Comparison of ENCODE assay signal across 28 mouse cellular contexts in the genomic region with DNA sequence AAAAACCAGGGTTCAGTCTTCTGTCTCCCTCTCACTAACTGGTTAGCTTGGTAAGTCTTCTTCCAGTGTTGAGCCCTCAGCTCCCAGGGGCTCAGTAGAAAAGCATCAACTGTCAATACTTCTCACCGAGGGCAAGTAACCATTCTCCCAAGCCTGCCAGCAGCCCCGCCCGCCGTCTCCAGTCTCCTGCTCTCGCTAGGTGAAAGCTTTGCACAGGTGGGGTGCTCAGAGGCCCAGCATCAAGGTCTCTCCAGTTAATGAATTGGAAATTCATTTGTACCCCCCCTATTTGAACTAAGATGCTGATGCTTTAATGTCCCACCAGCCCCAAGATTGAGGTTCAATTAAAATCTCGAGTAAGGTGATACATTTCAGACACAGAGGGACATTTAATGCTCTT. TPM values are rescaled to one million over a fixed set of nuclear protein-coding genes. Genes with fewer than 3 reads are reported as not detected.
DNase-seq lines count a peak whose midpoint lies in the region; ATAC-seq and TF ChIP-seq lines count a peak whose summit lies in the region.
"Had no signal": no experiment of that assay in that cellular context is flagged by ENCODE, and none has a peak within 500 bp of the region (broad histone marks: within the 10 kb centered on the region; RNA-seq: fewer than 3 reads in every experiment).

No protein-coding gene starts in this region.

- WGBS in heart, embryonic 11.5 days (ENCODE audit: insufficient replicate concordance) = 48% methylated on average over 6 of the region's 6 CpGs
- WGBS in kidney, embryonic 16.5 days = 59% methylated on average over 6 of the region's 6 CpGs
- 56% methylated on average over 6 of the region's 6 CpGs for WGBS in midbrain, postnatal 0 days
- WGBS in midbrain, embryonic 10.5 days = 46% methylated on average over 6 of the region's 6 CpGs
- WGBS in stomach, postnatal 0 days = 62% methylated on average over 6 of the region's 6 CpGs

- no peak for ATAC-seq in heart, embryonic 11.5 days (replicated peaks; ENCODE audit: insufficient number of reproducible peaks, low FRiP score, low TSS enrichment)
- ATAC-seq in kidney, embryonic 16.5 days (ENCODE audit: low FRiP score, low TSS enrichment) = no peak
- no peak for ATAC-seq in midbrain, postnatal 0 days (ENCODE audit: low FRiP score)
- ATAC-seq in stomach, postnatal 0 days (ENCODE audit: low FRiP score, low TSS enrichment) = no peak
- ATAC-seq: lung, postnatal 0 days had no signal

- no peak for DNase-seq in heart, postnatal 4 days
- DNase-seq in kidney, adult 18-20 months = no peak
- no peak for DNase-seq in midbrain, postnatal 0 days (ENCODE audit: low spot score)
- no peak for DNase-seq in midbrain, embryonic 10.5 days (ENCODE audit: low spot score)
- peak; percentile 18 for DNase-seq in stomach, postnatal 0 days (ENCODE audit: low spot score)
- DNase-seq: adrenal gland, postnatal 10 days; B cell, adult 2 months; cerebellum, adult 18-20 months; gastrocnemius, postnatal 14 days; heart, adult 18-20 months; kidney, adult 11 months; layer of hippocampus, adult 9-11 months; left cerebral cortex, postnatal 4 days; thymus, adult 2 months had no signal

- H3K4me3 ChIP-seq in heart, embryonic 11.5 days (ENCODE audit: low read depth, low read length) = no peak overlapping the region
- H3K4me3 ChIP-seq in kidney, embryonic 16.5 days (ENCODE audit: low read length) = no peak overlapping the region
- no peak overlapping the region for H3K4me3 ChIP-seq in midbrain, postnatal 0 days (ENCODE audit: low read depth, low read length)
- no peak overlapping the region for H3K4me3 ChIP-seq in midbrain, embryonic 10.5 days
- H3K4me3 ChIP-seq in stomach, postnatal 0 days (ENCODE audit: low read depth, low read length) = no peak overlapping the region
- H3K4me3 ChIP-seq: liver, embryonic 15.5 days; myocyte had no signal

- H3K36me3 ChIP-seq in heart, embryonic 11.5 days (ENCODE audit: control insufficient read depth, insufficient read depth, low read length) = no peaks in the 10 kb centered on the region
- 0 out of 2 replicates have a peak, but pooled peaks cover 2% of the 10 kb centered on the region for H3K36me3 ChIP-seq in kidney, embryonic 16.5 days (ENCODE audit: insufficient read depth, low read length)
- H3K36me3 ChIP-seq in midbrain, postnatal 0 days (ENCODE audit: insufficient read depth, low read length) = no peaks in the 10 kb centered on the region
- H3K36me3 ChIP-seq in midbrain, embryonic 10.5 days = no peaks in the 10 kb centered on the region
- H3K36me3 ChIP-seq in stomach, postnatal 0 days (ENCODE audit: control insufficient read depth, insufficient read depth, low read length) = no peaks in the 10 kb centered on the region
- H3K36me3 ChIP-seq: liver, embryonic 15.5 days; midbrain, embryonic 13.5 days had no signal

- no peaks in the 10 kb centered on the region for H3K27me3 ChIP-seq in heart, embryonic 11.5 days (ENCODE audit: control insufficient read depth, insufficient read depth, low read length)
- H3K27me3 ChIP-seq in kidney, embryonic 16.5 days (ENCODE audit: insufficient read depth, low read length) = no peaks in the 10 kb centered on the region; the same call in 1 of the 2 replicates
- H3K27me3 ChIP-seq in midbrain, postnatal 0 days (ENCODE audit: insufficient read depth, low read length) = no peaks in the 10 kb centered on the region
- peaks cover 16% of the 10 kb centered on the region for H3K27me3 ChIP-seq in midbrain, embryonic 10.5 days (ENCODE audit: low read depth, poor library complexity, severe bottlenecking)
- H3K27me3 ChIP-seq in stomach, postnatal 0 days (ENCODE audit: control insufficient read depth, insufficient read depth, low read length) = no peaks in the 10 kb centered on the region
- H3K27me3 ChIP-seq: limb, embryonic 15.5 days; liver, embryonic 15.5 days had no signal

- H3K9me3 ChIP-seq in heart, embryonic 11.5 days (replicated peaks; ENCODE audit: control insufficient read depth, low read length) = no peaks in the 10 kb centered on the region
- peaks cover 4% of the 10 kb centered on the region; the same call in 1 of the 2 replicates for H3K9me3 ChIP-seq in kidney, embryonic 16.5 days (ENCODE audit: low read length)
- no peaks in the 10 kb centered on the region for H3K9me3 ChIP-seq in midbrain, postnatal 0 days (ENCODE audit: low read length)
- no peaks in the 10 kb centered on the region for H3K9me3 ChIP-seq in midbrain, embryonic 10.5 days (replicated peaks)
- H3K9me3 ChIP-seq in stomach, postnatal 0 days (ENCODE audit: control insufficient read depth, low read length) = no peaks in the 10 kb centered on the region
- H3K9me3 ChIP-seq: limb, embryonic 15.5 days; liver, embryonic 15.5 days; midbrain, embryonic 13.5 days had no signal

- H3K27ac ChIP-seq in heart, embryonic 11.5 days (ENCODE audit: low read depth, low read length) = no peak overlapping the region
- no peak overlapping the region for H3K27ac ChIP-seq in kidney, embryonic 16.5 days (ENCODE audit: low read length)
- 0 out of 2 replicates have a peak overlapping the region, but pooled peaks have one; percentile 51 for H3K27ac ChIP-seq in midbrain, postnatal 0 days (ENCODE audit: low read depth, low read length)
- no peak overlapping the region for H3K27ac ChIP-seq in midbrain, embryonic 10.5 days (replicated peaks)
- no peak overlapping the region for H3K27ac ChIP-seq in stomach, postnatal 0 days (replicated peaks)
- H3K27ac ChIP-seq: kidney, postnatal 0 days; limb, embryonic 15.5 days; liver, embryonic 15.5 days; midbrain, embryonic 13.5 days had no signal

- peaks cover 33% of the 10 kb centered on the region for H3K4me1 ChIP-seq in heart, embryonic 11.5 days (ENCODE audit: control insufficient read depth, insufficient read depth, low read length)
- peaks cover 26% of the 10 kb centered on the region for H3K4me1 ChIP-seq in kidney, embryonic 16.5 days (ENCODE audit: insufficient read depth, low read length)
- 0 out of 2 replicates have a peak, but pooled peaks cover 3% of the 10 kb centered on the region for H3K4me1 ChIP-seq in midbrain, postnatal 0 days (ENCODE audit: insufficient read depth, low read length)
- peaks cover 39% of the 10 kb centered on the region for H3K4me1 ChIP-seq in midbrain, embryonic 10.5 days
- peaks cover 9% of the 10 kb centered on the region; the same call in 1 of the 2 replicates for H3K4me1 ChIP-seq in stomach, postnatal 0 days (replicated peaks; ENCODE audit: control insufficient read depth, insufficient read depth)

- TF ChIP-seq EP300 in stomach, postnatal 0 days (optimal IDR thresholded peaks at IDR 0.05) = no peak

- H3K4me2 ChIP-seq in heart, embryonic 11.5 days = no peak overlapping the region
- H3K4me2 ChIP-seq in kidney, embryonic 16.5 days (replicated peaks; ENCODE audit: low read depth, low read length) = no peak overlapping the region
- H3K4me2 ChIP-seq in midbrain, postnatal 0 days (ENCODE audit: low read depth, low read length, poor library complexity, severe bottlenecking) = no peak overlapping the region
- H3K4me2 ChIP-seq in stomach, postnatal 0 days (replicated peaks; ENCODE audit: low read depth) = no peak overlapping the region

- H3K9ac ChIP-seq in heart, embryonic 11.5 days (ENCODE audit: low read depth, low read length) = 0 out of 2 replicates have a peak overlapping the region, but pooled peaks have one; percentile 10
- 0 out of 2 replicates have a peak overlapping the region, but pooled peaks have one; percentile 14 for H3K9ac ChIP-seq in kidney, embryonic 16.5 days (replicated peaks; ENCODE audit: low read length)
- no peak overlapping the region; the same call in 1 of the 2 replicates for H3K9ac ChIP-seq in midbrain, postnatal 0 days (replicated peaks; ENCODE audit: low read length, poor library complexity, severe bottlenecking)
- no peak overlapping the region for H3K9ac ChIP-seq in stomach, postnatal 0 days (ENCODE audit: low read length)
- H3K9ac ChIP-seq: limb, embryonic 15.5 days; liver, embryonic 15.5 days had no signal

- TF ChIP-seq CTCF in midbrain, postnatal 0 days (IDR thresholded peaks at IDR 0.05) = no peak
- no peak for TF ChIP-seq CTCF in stomach, postnatal 0 days (IDR thresholded peaks at IDR 0.05; ENCODE audit: low read depth)

RNA-seq across cellular contexts. Expression of a gene that starts 4.4 kb away (rescaled TPM):
- polyA plus RNA-seq in heart, embryonic 11.5 days (2014; fragmentation: Nextera tagmentation; extraction: Ambion mirVana) = 1.2 and 1.5 TPM in 2 replicates
- 1 to 10 TPM; 2.5 to 2.9 TPM for total RNA-seq in heart, postnatal 4 days (2021)
- polyA plus RNA-seq in kidney, embryonic 16.5 days (2015; fragmentation: Nextera tagmentation; extraction: Ambion mirVana) = 1.3 TPM in 2 replicates
- total RNA-seq in midbrain, postnatal 0 days (2014; rRNA removed) = not detected in 2 replicates
- polyA plus RNA-seq in midbrain, postnatal 0 days (2015; fragmentation: Nextera tagmentation; extraction: Ambion mirVana) = 0.52 TPM in 1 of 2 replicates, not detected in the other
- polyA plus RNA-seq in midbrain, embryonic 10.5 days (2016; fragmentation: Nextera tagmentation; extraction: Ambion mirVana) = 0.62 and 1.6 TPM in 2 replicates
- 0.18 and 0.46 TPM in 2 replicates for polyA plus RNA-seq in stomach, postnatal 0 days (2015; fragmentation: Nextera tagmentation; extraction: Ambion mirVana)
- total RNA-seq: hematopoietic stem cell, adult 5-6 weeks; hindbrain, postnatal 0 days; left cerebral cortex, adult 8-10 months; left cerebral cortex, postnatal 4 days had no signal
- polyA plus RNA-seq: embryonic facial prominence, embryonic 14.5 days; kidney, postnatal 0 days; large intestine, adult 2 months; thymus, adult 2 months had no signal

RNA-seq across cellular contexts. Expression of a gene that starts 12.8 kb away (rescaled TPM):
- polyA plus RNA-seq in heart, embryonic 11.5 days (2014; fragmentation: Nextera tagmentation; extraction: Ambion mirVana) = 21.4 and 23.8 TPM in 2 replicates
- 10 to 100 TPM; 20.4 to 24.0 TPM for total RNA-seq in heart, postnatal 4 days (2021)
- polyA plus RNA-seq in kidney, embryonic 16.5 days (2015; fragmentation: Nextera tagmentation; extraction: Ambion mirVana) = 32.1 and 35.8 TPM in 2 replicates
- 13.2 and 16.2 TPM in 2 replicates for total RNA-seq in midbrain, postnatal 0 days (2014; rRNA removed)
- polyA plus RNA-seq in midbrain, postnatal 0 days (2015; fragmentation: Nextera tagmentation; extraction: Ambion mirVana) = 29.4 and 32.0 TPM in 2 replicates
- 25.2 and 31.8 TPM in 2 replicates for polyA plus RNA-seq in midbrain, embryonic 10.5 days (2016; fragmentation: Nextera tagmentation; extraction: Ambion mirVana)
- polyA plus RNA-seq in stomach, postnatal 0 days (2015; fragmentation: Nextera tagmentation; extraction: Ambion mirVana) = 16.1 and 20.1 TPM in 2 replicates

RNA-seq across cellular contexts. Expression of a gene that starts 15.3 kb away (rescaled TPM):
- polyA plus RNA-seq in heart, embryonic 11.5 days (2014; fragmentation: Nextera tagmentation; extraction: Ambion mirVana) = 9.0 TPM in 2 replicates
- total RNA-seq in heart, postnatal 4 days (2021) = 1 to 10 TPM; 1.8 to 3.1 TPM
- polyA plus RNA-seq in kidney, embryonic 16.5 days (2015; fragmentation: Nextera tagmentation; extraction: Ambion mirVana) = 2.2 and 2.3 TPM in 2 replicates
- 21.5 and 32.7 TPM in 2 replicates for total RNA-seq in midbrain, postnatal 0 days (2014; rRNA removed)
- polyA plus RNA-seq in midbrain, postnatal 0 days (2015; fragmentation: Nextera tagmentation; extraction: Ambion mirVana) = 16.3 and 21.0 TPM in 2 replicates
- 1.0 and 1.7 TPM in 2 replicates for polyA plus RNA-seq in midbrain, embryonic 10.5 days (2016; fragmentation: Nextera tagmentation; extraction: Ambion mirVana)
- polyA plus RNA-seq in stomach, postnatal 0 days (2015; fragmentation: Nextera tagmentation; extraction: Ambion mirVana) = 1.3 TPM in 2 replicates
- total RNA-seq: hematopoietic stem cell, adult 5-6 weeks; megakaryocyte, adult 5-6 weeks had no signal

RNA-seq across cellular contexts. Expression of a gene that starts 19.8 kb away (rescaled TPM):
- polyA plus RNA-seq in heart, embryonic 11.5 days (2014; fragmentation: Nextera tagmentation; extraction: Ambion mirVana) = 6.4 and 6.7 TPM in 2 replicates
- 10 to 100 TPM; 53.1 to 56.6 TPM for total RNA-seq in heart, postnatal 4 days (2021)
- polyA plus RNA-seq in kidney, embryonic 16.5 days (2015; fragmentation: Nextera tagmentation; extraction: Ambion mirVana) = 6.9 and 7.1 TPM in 2 replicates
- 38.0 and 52.9 TPM in 2 replicates for total RNA-seq in midbrain, postnatal 0 days (2014; rRNA removed)
- polyA plus RNA-seq in midbrain, postnatal 0 days (2015; fragmentation: Nextera tagmentation; extraction: Ambion mirVana) = 3.2 TPM in 2 replicates
- 5.3 and 5.7 TPM in 2 replicates for polyA plus RNA-seq in midbrain, embryonic 10.5 days (2016; fragmentation: Nextera tagmentation; extraction: Ambion mirVana)
- polyA plus RNA-seq in stomach, postnatal 0 days (2015; fragmentation: Nextera tagmentation; extraction: Ambion mirVana) = 3.7 and 3.8 TPM in 2 replicates

RNA-seq across cellular contexts. Expression of a gene that starts 23.4 kb away (rescaled TPM):
- polyA plus RNA-seq in heart, embryonic 11.5 days (2014; fragmentation: Nextera tagmentation; extraction: Ambion mirVana) = 106 and 121 TPM in 2 replicates
- total RNA-seq in heart, postnatal 4 days (2021) = 100 to 1,000 TPM; 286 to 331 TPM
- 191 and 197 TPM in 2 replicates for polyA plus RNA-seq in kidney, embryonic 16.5 days (2015; fragmentation: Nextera tagmentation; extraction: Ambion mirVana)
- total RNA-seq in midbrain, postnatal 0 days (2014; rRNA removed) = 145 and 222 TPM in 2 replicates
- polyA plus RNA-seq in midbrain, postnatal 0 days (2015; fragmentation: Nextera tagmentation; extraction: Ambion mirVana) = 108 and 116 TPM in 2 replicates
- 31.5 and 41.7 TPM in 2 replicates for polyA plus RNA-seq in midbrain, embryonic 10.5 days (2016; fragmentation: Nextera tagmentation; extraction: Ambion mirVana)
- polyA plus RNA-seq in stomach, postnatal 0 days (2015; fragmentation: Nextera tagmentation; extraction: Ambion mirVana) = 273 and 276 TPM in 2 replicates

Comparison
In these comparisons a context has a peak if more than half of its experiments do, and no peak if none do; other contexts are left out.
1. H3K9ac ChIP-seq: peak in heart, embryonic 11.5 days (single experiment) and kidney, embryonic 16.5 days (single experiment); none in midbrain, postnatal 0 days (single experiment) and stomach, postnatal 0 days (single experiment).